Comparison of ENCODE assay signal across 18 mouse cellular contexts in genomic region chr17:50300171-50300841, GRCm38 (mm10). TPM values are rescaled to one million over a fixed set of nuclear protein-coding genes. Genes with fewer than 3 reads are reported as not detected.
"Had no signal": no experiment of that assay in that cellular context is flagged by ENCODE, and none has a peak within 500 bp of the region (broad histone marks: within the 10 kb centered on the region; RNA-seq: fewer than 3 reads in every experiment).

No protein-coding gene starts in this region.

- H3K9ac ChIP-seq: kidney, embryonic 15.5 days; limb, embryonic 13.5 days; liver, embryonic 12.5 days; liver, embryonic 15.5 days had no signal

- H3K4me1 ChIP-seq: kidney, embryonic 15.5 days; liver, embryonic 15.5 days; megakaryocyte, embryonic 14.5 days had no signal

- H3K27ac ChIP-seq: kidney, embryonic 15.5 days; limb, embryonic 13.5 days; liver, embryonic 12.5 days; liver, embryonic 15.5 days; macrophage had no signal

- H3K4me2 ChIP-seq: kidney, embryonic 15.5 days; limb, embryonic 13.5 days; liver, embryonic 12.5 days; liver, embryonic 15.5 days; midbrain, embryonic 11.5 days had no signal

- H3K4me3 ChIP-seq: kidney, embryonic 15.5 days; limb, embryonic 13.5 days; liver, embryonic 12.5 days; liver, embryonic 15.5 days; megakaryocyte, embryonic 14.5 days had no signal

- DNase-seq: kidney, adult 8-10 months; kidney, postnatal 36 days; left cerebral cortex, postnatal 4 days; liver; lung, adult 18-20 months; midbrain, embryonic 14.5 days; thymus, adult 18-20 months; thymus, postnatal 36 days had no signal

- ATAC-seq: liver, embryonic 12.5 days had no signal

- H3K36me3 ChIP-seq: kidney, embryonic 15.5 days; limb, embryonic 13.5 days; liver, embryonic 12.5 days; liver, embryonic 15.5 days had no signal

- H3K27me3 ChIP-seq: kidney, embryonic 15.5 days; limb, embryonic 13.5 days; liver, embryonic 12.5 days; liver, embryonic 15.5 days had no signal

- H3K9me3 ChIP-seq: kidney, embryonic 15.5 days; limb, embryonic 13.5 days; liver, embryonic 12.5 days; liver, embryonic 15.5 days; megakaryocyte, embryonic 14.5 days had no signal

RNA-seq across cellular contexts. Expression of gene Dazl, which starts 6.9 kb away (rescaled TPM):
- polyA plus RNA-seq: limb, embryonic 13.5 days; macrophage; midbrain, embryonic 11.5 days; neural tube, embryonic 11.5 days; small intestine, adult 2 months; spleen, adult 2 months had no signal
